In the genomic region with DNA sequence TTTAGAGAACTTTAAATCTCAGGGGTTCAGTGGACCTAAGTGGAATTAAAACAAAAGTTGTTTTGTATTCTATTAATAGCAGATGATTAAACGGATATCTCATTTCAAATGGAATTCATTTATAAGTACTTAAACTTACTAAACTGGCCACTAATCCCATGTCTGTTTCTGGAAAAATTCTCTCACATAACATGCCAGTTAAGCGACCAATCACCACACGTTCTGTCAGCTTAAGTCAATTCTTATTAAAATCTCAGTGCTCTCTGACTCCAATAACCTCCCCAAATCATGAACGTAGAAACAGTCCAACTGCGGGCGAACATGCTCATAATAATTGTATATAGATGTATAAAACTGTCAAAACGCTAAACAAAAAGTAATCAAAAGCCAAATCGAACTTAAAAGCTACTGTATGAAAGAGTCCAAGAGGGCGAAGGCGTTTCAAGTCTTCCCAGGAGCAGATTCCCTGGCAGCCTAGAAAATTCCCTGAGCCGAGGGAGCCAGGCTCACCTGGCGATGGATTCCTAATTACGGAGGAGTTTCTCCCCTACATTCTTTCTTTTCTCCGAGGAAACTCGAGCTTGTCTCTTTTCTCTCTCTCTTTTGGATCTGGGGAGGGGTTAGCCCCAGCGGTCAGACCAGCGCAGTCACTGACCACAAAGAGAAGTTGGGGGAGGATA, we compare ENCODE assay signal across 8 mouse cellular contexts. TPM values are rescaled to one million over a fixed set of nuclear protein-coding genes. Genes with fewer than 3 reads are reported as not detected.
DNase-seq lines count a peak whose midpoint lies in the region; ATAC-seq lines count a peak whose summit lies in the region.

No protein-coding gene starts in this region.

- H3K9ac ChIP-seq in heart, embryonic 13.5 days, result peak overlapping the region; percentile 87
- H3K9ac ChIP-seq in hindbrain, embryonic 15.5 days, result no peak overlapping the region
- no peak overlapping the region for H3K9ac ChIP-seq in midbrain, embryonic 14.5 days (replicated peaks; ENCODE audit: low read length)

- no peaks in the 10 kb centered on the region for H3K9me3 ChIP-seq in heart, embryonic 13.5 days
- no peaks in the 10 kb centered on the region for H3K9me3 ChIP-seq in hindbrain, embryonic 15.5 days
- H3K9me3 ChIP-seq in midbrain, embryonic 14.5 days (ENCODE audit: control insufficient read depth, low read length), result no peaks in the 10 kb centered on the region

- peak overlapping the region; percentile 82 for H3K27ac ChIP-seq in heart, embryonic 13.5 days (replicated peaks)
- H3K27ac ChIP-seq in brown adipose tissue, adult 24 weeks (replicated peaks; ENCODE audit: low read depth, low read length), result no peak overlapping the region
- no peak overlapping the region for H3K27ac ChIP-seq in hindbrain, embryonic 15.5 days (replicated peaks)
- H3K27ac ChIP-seq in midbrain, embryonic 14.5 days (replicated peaks; ENCODE audit: low read depth, low read length), result no peak overlapping the region

- no peaks in the 10 kb centered on the region for H3K36me3 ChIP-seq in heart, embryonic 13.5 days
- H3K36me3 ChIP-seq in hindbrain, embryonic 15.5 days, result no peaks in the 10 kb centered on the region
- H3K36me3 ChIP-seq in midbrain, embryonic 14.5 days (ENCODE audit: control insufficient read depth, insufficient read depth, low read length), result no peaks in the 10 kb centered on the region

- H3K27me3 ChIP-seq in heart, embryonic 13.5 days (replicated peaks), result no peaks in the 10 kb centered on the region
- peaks cover 42% of the 10 kb centered on the region for H3K27me3 ChIP-seq in hindbrain, embryonic 15.5 days
- H3K27me3 ChIP-seq in midbrain, embryonic 14.5 days (ENCODE audit: control insufficient read depth, insufficient read depth, low read length), result peaks cover 35% of the 10 kb centered on the region

- H3K4me3 ChIP-seq in heart, embryonic 13.5 days, result peak overlapping the region; percentile 79
- H3K4me3 ChIP-seq in brown adipose tissue, adult 24 weeks (ENCODE audit: insufficient read depth, low read depth, low read length), result peak overlapping the region; percentile 51
- peak overlapping the region; percentile 59 for H3K4me3 ChIP-seq in hindbrain, embryonic 15.5 days
- H3K4me3 ChIP-seq in midbrain, embryonic 14.5 days (replicated peaks; ENCODE audit: low read depth, low read length), result peak overlapping the region; percentile 53; the same call in 1 of the 2 replicates

- 10% methylated on average over 17 of the region's 17 CpGs for WGBS in heart, embryonic 13.5 days
- 11% methylated on average over 17 of the region's 17 CpGs for WGBS in hindbrain, embryonic 15.5 days
- WGBS in midbrain, embryonic 14.5 days, result 9% methylated on average over 17 of the region's 17 CpGs

- peaks cover 5% of the 10 kb centered on the region; the same call in 1 of the 2 replicates for H3K4me1 ChIP-seq in heart, embryonic 13.5 days
- no peaks in the 10 kb centered on the region; the same call in 1 of the 2 replicates for H3K4me1 ChIP-seq in brown adipose tissue, adult 24 weeks (ENCODE audit: control insufficient read depth, insufficient read depth, insufficient read length, low read length)
- peaks cover 19% of the 10 kb centered on the region for H3K4me1 ChIP-seq in hindbrain, embryonic 15.5 days (replicated peaks)
- peaks cover 16% of the 10 kb centered on the region for H3K4me1 ChIP-seq in midbrain, embryonic 14.5 days (ENCODE audit: control insufficient read depth, insufficient read depth, low read length)

- no peak for ATAC-seq in heart, embryonic 13.5 days (ENCODE audit: extremely low read depth, insufficient number of reproducible peaks, low FRiP score, low TSS enrichment)
- no peak for ATAC-seq in hindbrain, embryonic 15.5 days (ENCODE audit: low FRiP score, low read depth)
- no peak for ATAC-seq in midbrain, embryonic 14.5 days (ENCODE audit: low FRiP score, low TSS enrichment)

- DNase-seq in heart, adult 18-20 months, result no peak
- DNase-seq in midbrain, embryonic 14.5 days, result peak; percentile 18
- DNase-seq in frontal cortex, postnatal 14 days (ENCODE audit: low spot score in 2 of 2), result no peak
- no peak for DNase-seq in urinary bladder, adult 18-20 months (ENCODE audit: low spot score in 2 of 2)
- DNase-seq in right cerebral cortex, postnatal 4 days, result no peak

- peak overlapping the region; percentile 88 for H3K4me2 ChIP-seq in heart, embryonic 13.5 days
- peak overlapping the region; percentile 100 for H3K4me2 ChIP-seq in hindbrain, embryonic 15.5 days
- H3K4me2 ChIP-seq in midbrain, embryonic 14.5 days (ENCODE audit: low read length), result peak overlapping the region; percentile 96

RNA-seq across cellular contexts. Expression of a gene that starts 1.0 kb away (rescaled TPM):
- polyA plus RNA-seq in heart, embryonic 13.5 days (2015; fragmentation: Nextera tagmentation; extraction: Ambion mirVana), result 9.1 and 9.3 TPM in 2 replicates
- 1 to 10 TPM; 7.2 to 7.4 TPM for total RNA-seq in heart, adult 18-20 months (2021)
- not detected in 2 replicates for polyA plus RNA-seq in brown adipose tissue, adult 24 weeks (2012; ENCODE audit: insufficient read depth, insufficient read length, missing spikeins)
- 1.6 and 2.3 TPM in 2 replicates for polyA plus RNA-seq in hindbrain, embryonic 15.5 days (2015; fragmentation: Nextera tagmentation; extraction: Ambion mirVana)
- polyA plus RNA-seq in midbrain, embryonic 14.5 days (2014; fragmentation: Nextera tagmentation; extraction: Ambion mirVana), result 0.78 and 1.1 TPM in 2 replicates
